Mouse (Mus musculus): ENCODE results near the gene Il2ra.

GRCm38 (mm10) chr2:11662907-11663230, 20.3 kb downstream of the Il2ra start:
- TF ChIP-seq CTCF (IDR thresholded peaks at IDR 0.05) (no peak), EP300 (IDR thresholded peaks at IDR 0.05) (no peak)

All from lung, postnatal 0 days (tissue).